Mouse (Mus musculus) liver, adult 2 months (tissue): ENCODE data around the gene Fat3. TPM values are rescaled to one million over a fixed set of nuclear protein-coding genes. Genes with fewer than 3 reads are reported as not detected.

Source experiments
- DNase-seq: peaks from one replicate; pipeline ENCODE4 v3.0.0-alpha.2; 2011; ENCODE audit warnings: low read depth, low spot score; ENCODE audit errors: extremely low read depth
- H3K27ac ChIP-seq: fragments of 200-500 bp; replicated peaks from 2 replicates; pipeline ENCODE4 v1.5.1; 2012; ENCODE audit warnings: low read depth, mild to moderate bottlenecking, control low read depth, inconsistent platforms, low read length; ENCODE audit not compliant: insufficient read depth
- H3K27me3 ChIP-seq: fragments of 200-500 bp; 2 replicates; pipeline ENCODE4 v1.6.1; 2012; ENCODE audit warnings: mild to moderate bottlenecking, moderate library complexity, low read length, inconsistent platforms; ENCODE audit not compliant: control insufficient read depth, insufficient read depth
- H3K36me3 ChIP-seq: fragments of 200-500 bp; 2 replicates; pipeline ENCODE4 v1.6.1; 2012; ENCODE audit warnings: low read length, inconsistent platforms; ENCODE audit not compliant: control insufficient read depth, insufficient read depth
- H3K4me1 ChIP-seq: fragments of 200-500 bp; 2 replicates; pipeline ENCODE4 v1.6.1; 2011; ENCODE audit warnings: low read length; ENCODE audit not compliant: control insufficient read depth, insufficient read depth
- H3K4me3 ChIP-seq: fragments of 200-500 bp; 2 replicates; pipeline ENCODE4 v1.5.1; 2011; ENCODE audit warnings: low read depth, mild to moderate bottlenecking, control low read depth, low read length, moderate library complexity; ENCODE audit not compliant: insufficient read depth
- H3K79me2 ChIP-seq: fragments of 200-500 bp; 2 replicates; pipeline ENCODE4 v1.6.1; 2012; ENCODE audit warnings: inconsistent platforms, mild to moderate bottlenecking, low read length, moderate library complexity; ENCODE audit not compliant: control insufficient read depth, insufficient read depth
- H3K9ac ChIP-seq: fragments of 200-500 bp; 2 replicates; pipeline ENCODE4 v1.6.1; 2012; ENCODE audit warnings: low read depth, mild to moderate bottlenecking, control low read depth, inconsistent platforms, low read length
- CTCF ChIP-seq: fragments of 200-500 bp; IDR thresholded peaks from 2 replicates; pipeline ENCODE4 v1.5.1; 2011; ENCODE audit warnings: low read depth, low read length, control low read depth
- POLR2A ChIP-seq: fragments of 200-500 bp; IDR thresholded peaks from 2 replicates; pipeline ENCODE4 v1.6.1; 2011; ENCODE audit warnings: low read length, control low read depth; ENCODE audit not compliant: insufficient read depth; ENCODE audit errors: extremely low read depth
- WGBS: fragments of 180-500 bp; shearing (Covaris S2); methylation state at CpG from one replicate; pipeline ENCODE4 v1.1.7; 2018; 5-methylcytosine and 5-hydroxymethylcytosine counted together
- polyA plus RNA-seq: library from polyadenylated mRNA; depleted of rRNA; stranded (reverse); fragments of >200 nt; gene quantifications from 2 replicates; pipeline ENCODE4 v1.2.3, GENCODE M21; 2012
- total RNA-seq: library from RNA; depleted of rRNA; stranded (reverse); fragments of >200 nt; gene quantifications from 2 replicates; pipeline ENCODE4 v1.2.3, GENCODE M21; 2014

Gene Fat3
- total and polyA plus RNA-seq, 2 experiments = 0.09 TPM; not detected in 1

- DNase-seq = no peak
- Histone ChIP-seq H3K27ac (no peak overlapping the region), H3K36me3 (no peaks in the 10 kb centered on the region), H3K27me3 (no peaks in the 10 kb centered on the region), H3K79me2 (no peaks in the 10 kb centered on the region), H3K4me1 (no peaks in the 10 kb centered on the region), H3K9ac (no peak overlapping the region), H3K4me3 (no peak overlapping the region)
- TF ChIP-seq POLR2A (no peak), CTCF (no peak)
- 72% methylated on average over 2 of the region's 2 CpGs for WGBS
Measured at GRCm38 (mm10) chr9:16292492-16292891, 208.6 kb downstream of the Fat3 start.

DNA sequence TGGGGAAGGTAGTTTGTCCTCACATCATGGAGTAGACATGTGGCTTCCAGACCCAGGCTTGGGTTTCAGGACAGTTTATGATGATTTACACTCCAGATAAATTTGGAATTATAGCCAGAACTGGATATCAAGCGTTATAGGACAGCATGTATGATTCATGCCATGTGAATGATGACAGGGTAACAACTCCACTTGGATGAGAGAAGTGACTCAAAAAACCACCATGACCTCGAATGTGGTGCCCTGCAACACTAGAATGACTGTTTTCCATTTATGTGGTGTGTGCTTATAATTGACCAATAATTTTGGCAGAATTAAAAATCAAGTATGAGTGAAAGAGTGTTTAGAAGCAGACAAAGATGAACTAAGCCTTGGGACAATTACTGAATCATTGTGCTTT is 210.2 kb downstream of the Fat3 start:
- 65% methylated on average over 2 of the region's 2 CpGs for WGBS
- no peaks in the 10 kb centered on the region for H3K4me1 ChIP-seq
- DNase-seq = no peak
- H3K27me3 ChIP-seq = no peaks in the 10 kb centered on the region
- H3K4me3 ChIP-seq = no peak overlapping the region
- H3K27ac ChIP-seq = no peak overlapping the region
- TF ChIP-seq CTCF = no peak
- H3K9ac ChIP-seq = no peak overlapping the region
- H3K79me2 ChIP-seq = no peaks in the 10 kb centered on the region
- no peaks in the 10 kb centered on the region for H3K36me3 ChIP-seq

DNA sequence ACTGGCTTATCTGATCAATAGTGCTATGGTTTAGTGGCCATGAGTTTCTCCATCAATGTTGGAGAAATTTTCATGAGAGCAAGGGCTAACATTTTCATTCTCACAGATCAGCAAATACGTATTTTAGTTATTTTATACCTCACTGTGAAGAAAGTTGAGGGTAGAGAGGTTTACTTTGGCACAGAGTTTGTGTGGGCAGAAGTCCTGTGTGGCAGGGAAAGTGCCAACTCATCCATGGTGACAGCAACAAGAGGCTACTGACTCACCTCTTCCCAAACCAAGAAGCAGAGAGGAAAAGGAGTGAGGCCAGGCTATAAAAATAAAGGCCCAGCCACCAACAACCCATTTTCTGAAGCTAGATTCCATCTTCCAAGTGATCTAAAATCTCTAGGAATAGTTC is 218.1 kb downstream of the Fat3 start:
- 33% methylated on average over 1 of the region's 1 CpGs for WGBS
- no peaks in the 10 kb centered on the region for H3K36me3 ChIP-seq
- H3K4me3 ChIP-seq = no peak overlapping the region
- no peak overlapping the region for H3K27ac ChIP-seq
- TF ChIP-seq CTCF = no peak
- TF ChIP-seq POLR2A = no peak
- DNase-seq = no peak
- H3K9ac ChIP-seq = no peak overlapping the region
- no peaks in the 10 kb centered on the region for H3K4me1 ChIP-seq
- no peaks in the 10 kb centered on the region for H3K79me2 ChIP-seq
- no peaks in the 10 kb centered on the region for H3K27me3 ChIP-seq

GRCm38 (mm10) chr9:16282291-16282804 is 218.7 kb downstream of the Fat3 start:
- no peak overlapping the region for H3K27ac ChIP-seq
- no peak overlapping the region for H3K9ac ChIP-seq
- no peaks in the 10 kb centered on the region for H3K4me1 ChIP-seq
- no peaks in the 10 kb centered on the region for H3K79me2 ChIP-seq
- no peak overlapping the region for H3K4me3 ChIP-seq
- H3K27me3 ChIP-seq = no peaks in the 10 kb centered on the region
- DNase-seq = no peak
- no peaks in the 10 kb centered on the region for H3K36me3 ChIP-seq
- no peak for TF ChIP-seq CTCF
- no peak for TF ChIP-seq POLR2A

DNA sequence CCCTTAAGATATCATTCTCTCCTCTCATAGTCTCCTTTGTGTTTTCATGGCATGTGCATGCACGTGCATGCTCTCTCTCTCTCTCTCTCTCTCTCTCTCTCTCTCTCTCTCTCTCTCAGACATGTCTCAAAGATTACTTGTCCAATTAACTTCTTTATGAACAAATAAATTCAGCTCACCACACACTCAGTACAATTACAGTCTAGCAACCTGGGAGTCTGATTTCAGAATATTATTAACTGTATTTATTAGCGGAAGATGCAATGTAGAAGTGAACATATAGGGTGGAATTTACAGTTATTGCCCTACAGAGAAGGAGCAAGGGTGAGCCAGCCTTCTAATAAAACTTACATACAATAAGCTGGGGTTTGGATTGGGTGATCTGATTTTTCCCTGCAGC is 225.5 kb downstream of the Fat3 start:
- no peak overlapping the region for H3K27ac ChIP-seq
- H3K9ac ChIP-seq = no peak overlapping the region
- DNase-seq = no peak
- H3K4me1 ChIP-seq = no peaks in the 10 kb centered on the region
- H3K27me3 ChIP-seq = no peaks in the 10 kb centered on the region; the same call in 1 of the 2 replicates
- H3K4me3 ChIP-seq = no peak overlapping the region
- 75% methylated on average over 2 of the region's 2 CpGs for WGBS
- no peaks in the 10 kb centered on the region for H3K36me3 ChIP-seq
- H3K79me2 ChIP-seq = no peaks in the 10 kb centered on the region
- TF ChIP-seq CTCF (no peak), POLR2A (no peak)

DNA sequence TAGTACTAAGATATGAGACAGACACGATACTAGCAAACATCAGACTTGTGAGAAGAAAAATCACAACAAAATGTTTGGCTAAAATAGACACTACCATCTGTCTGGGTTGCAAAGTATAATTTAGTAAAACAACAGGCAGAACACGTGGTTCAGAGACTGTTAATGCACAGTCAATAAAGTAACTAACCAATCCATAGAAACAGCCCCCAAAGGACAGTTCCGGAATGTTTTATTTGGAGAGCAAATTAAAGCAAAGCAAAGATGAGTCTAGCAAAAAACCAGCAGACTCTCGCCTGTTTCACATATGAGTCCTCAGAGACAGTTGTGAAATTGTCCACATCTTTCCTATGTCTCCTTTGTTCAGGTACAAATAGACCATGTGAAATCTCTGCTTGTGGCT is 227.0 kb downstream of the Fat3 start:
- Histone ChIP-seq H3K4me1 (no peaks in the 10 kb centered on the region), H3K79me2 (no peaks in the 10 kb centered on the region), H3K27me3 (no peaks in the 10 kb centered on the region; the same call in 1 of the 2 replicates), H3K9ac (no peak overlapping the region), H3K27ac (no peak overlapping the region), H3K36me3 (no peaks in the 10 kb centered on the region), H3K4me3 (no peak overlapping the region)
- 74% methylated on average over 4 of the region's 4 CpGs for WGBS
- DNase-seq = no peak
- TF ChIP-seq POLR2A (no peak), CTCF (no peak)
